Mouse (Mus musculus) intestine, postnatal 0 days (tissue): ENCODE measurements at regions not wholly inside any gene's neighbourhood (a gene's known extent, or its start where the extent isn't known, plus 50 kb on each side); places are given as distances from the start of the nearest gene placed in this dataset.

Experiments used
- ATAC-seq: fragments of 200-750 bp; cut with Nextera tagmentation; 2 replicates; pipeline ENCODE4 v1.8.0; 2017; ENCODE audit warnings: mild to moderate bottlenecking, moderate TSS enrichment, moderate library complexity
- H3K27ac ChIP-seq: fragments of 300-500 bp; sonication (generic); 2 replicates; pipeline ENCODE4 v1.5.1; 2014; ENCODE audit warnings: mild to moderate bottlenecking, low read depth, low read length, moderate library complexity
- H3K27me3 ChIP-seq: fragments of 300-500 bp; sonication (generic); replicated peaks from 2 replicates; pipeline ENCODE4 v1.6.1; 2014; ENCODE audit warnings: low read length, mixed read lengths; ENCODE audit not compliant: control insufficient read depth, insufficient read depth
- H3K36me3 ChIP-seq: fragments of 300-500 bp; sonication (generic); 2 replicates; pipeline ENCODE4 v1.6.1; 2014; ENCODE audit warnings: mild to moderate bottlenecking, moderate library complexity; ENCODE audit not compliant: control insufficient read depth, insufficient read depth
- H3K4me1 ChIP-seq: fragments of 300-500 bp; sonication (generic); replicated peaks from 2 replicates; pipeline ENCODE4 v1.6.1; 2014; ENCODE audit warnings: antibody characterized with exemption, low read length, mixed read lengths; ENCODE audit not compliant: control insufficient read depth, insufficient read depth
- H3K4me2 ChIP-seq: fragments of 300-500 bp; sonication (generic); replicated peaks from 2 replicates; pipeline ENCODE4 v1.6.1; 2014; ENCODE audit warnings: low read depth, mild to moderate bottlenecking, moderate library complexity
- H3K4me3 ChIP-seq: fragments of 300-500 bp; sonication (generic); 2 replicates; pipeline ENCODE4 v1.5.1; 2014; ENCODE audit warnings: low read depth, low read length
- H3K9ac ChIP-seq: fragments of 300-500 bp; sonication (generic); 2 replicates; pipeline ENCODE4 v1.6.1; 2014; ENCODE audit warnings: mild to moderate bottlenecking, low read depth, low read length
- H3K9me3 ChIP-seq: fragments of 300-500 bp; sonication (generic); 2 replicates; pipeline ENCODE4 v1.6.1; 2016; ENCODE audit warnings: mixed run types; ENCODE audit not compliant: control insufficient read depth
- CTCF ChIP-seq: sonication (generic); IDR thresholded peaks from 2 replicates; pipeline ENCODE4 v1.5.1; 2016; ENCODE audit warnings: low read depth, mild to moderate bottlenecking, control low read depth, antibody characterized with exemption, moderate library complexity
- WGBS: fragments of 180-500 bp; shearing (Covaris S2); extraction: QIAGEN DNeasy Blood & Tissue Kit; methylation state at CpG from one replicate; pipeline ENCODE4 v1.1.7; 2014; 5-methylcytosine and 5-hydroxymethylcytosine counted together

DNA sequence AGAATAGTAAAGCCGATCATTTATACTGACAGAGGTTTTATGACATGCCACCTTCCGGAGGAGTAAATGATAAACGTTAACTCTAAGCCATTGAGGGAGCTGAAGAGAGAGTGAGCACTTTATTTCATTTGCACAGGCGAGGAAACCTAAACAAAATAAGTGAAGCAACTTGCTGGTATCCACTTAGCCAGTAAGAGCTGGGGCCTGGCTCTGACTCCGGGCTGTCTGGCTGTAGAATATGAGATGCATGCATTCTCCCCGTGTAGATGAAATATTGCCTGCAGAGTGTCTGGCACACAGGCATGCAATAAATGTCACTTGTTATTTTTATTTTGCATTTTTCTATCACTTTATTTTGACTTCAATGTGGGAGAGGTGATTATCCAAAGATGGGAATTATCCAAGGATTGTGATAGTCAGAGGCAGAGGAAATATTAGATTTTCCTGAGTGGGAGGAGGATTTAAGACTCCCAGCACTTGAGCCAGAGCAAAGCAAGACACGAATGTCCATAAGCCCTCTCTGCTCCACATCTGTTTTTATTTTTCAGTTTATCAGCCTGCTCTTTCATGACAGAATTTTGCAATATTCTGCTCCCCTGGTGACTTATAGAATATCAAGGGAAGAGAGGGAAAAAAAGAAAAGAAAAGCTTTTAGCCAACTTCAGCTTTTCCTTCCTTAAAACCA lies 681.4 kb downstream of the Kcnj2 start:
- TF ChIP-seq CTCF = no peak
- no peaks in the 10 kb centered on the region for H3K27me3 ChIP-seq
- 34% methylated on average over 7 of the region's 7 CpGs for WGBS
- H3K36me3 ChIP-seq = no peaks in the 10 kb centered on the region
- H3K9ac ChIP-seq = no peak overlapping the region
- no peaks in the 10 kb centered on the region for H3K4me1 ChIP-seq
- H3K4me3 ChIP-seq = no peak overlapping the region
- ATAC-seq = no peak
- no peak overlapping the region for H3K27ac ChIP-seq
- H3K4me2 ChIP-seq = no peak overlapping the region
- no peaks in the 10 kb centered on the region for H3K9me3 ChIP-seq

DNA sequence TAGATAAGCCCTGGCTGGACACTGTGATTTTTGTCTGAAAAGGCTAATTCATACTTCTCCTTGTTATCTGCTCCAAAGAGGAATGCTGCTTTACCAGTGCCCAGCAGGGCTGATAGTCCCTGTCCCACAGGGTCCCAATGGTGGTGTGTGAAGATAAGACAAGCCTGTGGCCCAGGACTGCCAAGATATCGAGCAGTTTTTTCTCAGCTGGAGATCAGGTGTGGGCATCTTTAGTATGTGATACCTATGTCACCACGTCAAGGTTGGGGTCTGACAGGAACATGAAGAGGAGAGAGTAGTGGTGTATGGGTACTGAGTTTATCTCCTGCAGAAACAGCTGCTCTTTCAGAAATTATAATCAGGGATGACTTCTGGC lies 682.0 kb downstream of the Kcnj2 start:
- Histone ChIP-seq H3K4me1 (no peaks in the 10 kb centered on the region), H3K27ac (no peak overlapping the region), H3K4me2 (no peak overlapping the region), H3K27me3 (no peaks in the 10 kb centered on the region), H3K4me3 (no peak overlapping the region), H3K9me3 (no peaks in the 10 kb centered on the region), H3K9ac (no peak overlapping the region), H3K36me3 (no peaks in the 10 kb centered on the region)
- 69% methylated on average over 2 of the region's 2 CpGs for WGBS
- ATAC-seq = no peak
- no peak for TF ChIP-seq CTCF

DNA sequence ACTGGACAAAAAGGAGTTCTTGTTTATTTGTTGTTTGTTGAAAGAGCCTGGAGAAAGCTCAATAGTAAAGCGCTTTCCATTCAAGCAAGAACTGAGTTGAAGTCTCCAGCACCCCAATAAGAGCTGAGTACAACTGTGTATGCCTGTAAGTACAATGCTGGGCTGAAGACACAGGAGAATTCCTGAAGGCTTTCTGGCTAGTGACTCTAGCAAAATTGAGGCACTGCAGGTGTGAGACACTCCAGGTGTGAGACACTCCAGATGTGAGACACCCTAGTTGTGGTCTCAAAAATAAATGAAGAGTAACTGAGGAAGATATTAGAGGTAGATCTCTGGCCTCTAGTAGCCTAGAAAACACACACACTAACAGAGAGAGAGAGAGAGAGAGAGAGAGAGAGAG lies 682.5 kb downstream of the Kcnj2 start:
- H3K27ac ChIP-seq = no peak overlapping the region
- H3K9ac ChIP-seq = no peak overlapping the region
- no peaks in the 10 kb centered on the region for H3K36me3 ChIP-seq
- no peak for TF ChIP-seq CTCF
- H3K4me2 ChIP-seq = no peak overlapping the region
- H3K4me3 ChIP-seq = no peak overlapping the region
- WGBS = 93% methylated on average over 1 of the region's 1 CpGs
- H3K4me1 ChIP-seq = no peaks in the 10 kb centered on the region
- ATAC-seq = no peak
- H3K9me3 ChIP-seq = no peaks in the 10 kb centered on the region
- no peaks in the 10 kb centered on the region for H3K27me3 ChIP-seq

GRCm38 (mm10) chr11:111754735-111755134 lies 688.8 kb downstream of the Kcnj2 start:
- Histone ChIP-seq H3K4me1 (no peaks in the 10 kb centered on the region), H3K36me3 (no peaks in the 10 kb centered on the region), H3K27me3 (no peaks in the 10 kb centered on the region), H3K4me2 (no peak overlapping the region), H3K9ac (no peak overlapping the region), H3K9me3 (no peaks in the 10 kb centered on the region), H3K27ac (no peak overlapping the region), H3K4me3 (no peak overlapping the region)
- ATAC-seq = no peak
- no peak for TF ChIP-seq CTCF
- 82% methylated on average over 2 of the region's 2 CpGs for WGBS

DNA sequence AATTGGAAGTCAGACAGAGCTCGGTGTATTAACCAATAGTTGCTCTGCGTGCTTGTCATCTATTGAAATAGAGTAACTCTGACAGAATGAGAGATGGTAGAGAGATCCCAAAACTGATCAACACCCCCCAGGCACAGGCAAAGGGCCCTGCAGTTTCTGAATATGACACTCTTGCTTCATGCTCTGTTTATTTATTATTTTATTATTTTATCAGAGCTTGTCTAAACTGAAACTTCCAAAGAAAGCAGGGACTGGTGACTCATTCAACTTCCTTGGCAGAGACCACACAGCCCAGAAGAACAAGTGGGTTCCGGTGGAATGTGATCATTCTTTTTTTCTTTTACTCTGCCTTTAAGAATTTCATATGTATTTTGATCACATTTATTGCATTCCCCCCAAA lies 697.1 kb downstream of the Kcnj2 start:
- no peak for ATAC-seq
- no peaks in the 10 kb centered on the region for H3K9me3 ChIP-seq
- no peaks in the 10 kb centered on the region for H3K27me3 ChIP-seq
- no peak overlapping the region for H3K27ac ChIP-seq
- no peak overlapping the region for H3K9ac ChIP-seq
- H3K36me3 ChIP-seq = no peaks in the 10 kb centered on the region
- H3K4me1 ChIP-seq = no peaks in the 10 kb centered on the region
- TF ChIP-seq CTCF = no peak
- no peak overlapping the region for H3K4me3 ChIP-seq
- 89% methylated on average over 3 of the region's 3 CpGs for WGBS
- H3K4me2 ChIP-seq = no peak overlapping the region

GRCm38 (mm10) chr11:111766371-111767011 lies 700.5 kb downstream of the Kcnj2 start:
- ATAC-seq = no peak
- TF ChIP-seq CTCF = no peak
- WGBS = 72% methylated on average over 6 of the region's 6 CpGs
- Histone ChIP-seq H3K9ac (no peak overlapping the region), H3K27ac (no peak overlapping the region), H3K4me1 (no peaks in the 10 kb centered on the region), H3K4me2 (no peak overlapping the region), H3K36me3 (no peaks in the 10 kb centered on the region), H3K4me3 (no peak overlapping the region), H3K27me3 (no peaks in the 10 kb centered on the region), H3K9me3 (no peaks in the 10 kb centered on the region)
